ENCODE assay signal across 17 mouse cellular contexts in genomic region chr14:61232016-61232568, GRCm38 (mm10). TPM values are rescaled to one million over a fixed set of nuclear protein-coding genes. Genes with fewer than 3 reads are reported as not detected.
DNase-seq lines count a peak whose midpoint lies in the region; ATAC-seq lines count a peak whose summit lies in the region.
"Had no signal": no experiment of that assay in that cellular context is flagged by ENCODE, and none has a peak within 500 bp of the region (broad histone marks: within the 10 kb centered on the region; RNA-seq: fewer than 3 reads in every experiment).

No protein-coding gene starts in this region.

- WGBS in forebrain, embryonic 14.5 days: 65% methylated on average over 13 of the region's 13 CpGs
- 93% methylated on average over 13 of the region's 13 CpGs for WGBS in forebrain, embryonic 11.5 days
- 89% methylated on average over 13 of the region's 13 CpGs for WGBS in hindbrain, embryonic 11.5 days

- no peaks in the 10 kb centered on the region for H3K36me3 ChIP-seq in forebrain, embryonic 14.5 days (ENCODE audit: control insufficient read depth, insufficient read depth, low read length)
- H3K36me3 ChIP-seq in forebrain, embryonic 11.5 days (ENCODE audit: control insufficient read depth, insufficient read depth, low read length): no peaks in the 10 kb centered on the region
- no peaks in the 10 kb centered on the region for H3K36me3 ChIP-seq in hindbrain, embryonic 11.5 days (ENCODE audit: control insufficient read depth, insufficient read depth, low read length)
- H3K36me3 ChIP-seq: limb, embryonic 15.5 days had no signal

- H3K9me3 ChIP-seq in forebrain, embryonic 14.5 days (replicated peaks; ENCODE audit: control insufficient read depth, low read length): no peaks in the 10 kb centered on the region
- no peaks in the 10 kb centered on the region for H3K9me3 ChIP-seq in forebrain, embryonic 11.5 days (ENCODE audit: control insufficient read depth, low read length)
- no peaks in the 10 kb centered on the region for H3K9me3 ChIP-seq in hindbrain, embryonic 11.5 days (ENCODE audit: control insufficient read depth, low read length)
- H3K9me3 ChIP-seq: limb, embryonic 15.5 days had no signal

- DNase-seq in forebrain, embryonic 14.5 days (ENCODE audit: low spot score): peak; percentile 54
- DNase-seq in forebrain, embryonic 11.5 days (ENCODE audit: low spot score): no peak
- DNase-seq in left cerebral cortex, postnatal 14 days (ENCODE audit: low spot score in 2 of 2): peak; percentile 26 to 32
- DNase-seq in left cerebral cortex, adult 8-10 months (ENCODE audit: low spot score in 2 of 2): no peak
- DNase-seq in cerebellum, adult 9-10 months: peak; percentile 64
- peak; percentile 13 for DNase-seq in skeletal muscle tissue, adult 2 months (ENCODE audit: low read depth, low spot score)
- no peak for DNase-seq in Muller cell, postnatal 12 days (ENCODE audit: inconsistent ontology term)
- no peak for DNase-seq in hindbrain, embryonic 11.5 days (ENCODE audit: low spot score)
- DNase-seq: gastrocnemius, adult 2 months; heart, adult 2 months; heart, postnatal 14 days; lung, adult 18-20 months had no signal

- no peak overlapping the region for H3K4me3 ChIP-seq in forebrain, embryonic 14.5 days (ENCODE audit: low read depth, low read length)
- no peak overlapping the region for H3K4me3 ChIP-seq in forebrain, embryonic 11.5 days (ENCODE audit: low read depth, low read length)
- H3K4me3 ChIP-seq in hindbrain, embryonic 11.5 days (ENCODE audit: low read depth, low read length): no peak overlapping the region
- H3K4me3 ChIP-seq: erythroblast, embryonic 14.5 days; gastrocnemius, adult 2 months; heart, adult 2 months; limb, embryonic 15.5 days had no signal

- H3K27ac ChIP-seq in forebrain, embryonic 14.5 days (ENCODE audit: low read depth, low read length): no peak overlapping the region
- H3K27ac ChIP-seq in forebrain, embryonic 11.5 days (ENCODE audit: low read depth, low read length): no peak overlapping the region
- H3K27ac ChIP-seq in hindbrain, embryonic 11.5 days (ENCODE audit: low read depth, low read length): no peak overlapping the region
- H3K27ac ChIP-seq: gastrocnemius, adult 2 months; heart, adult 2 months; limb, embryonic 15.5 days had no signal

- H3K9ac ChIP-seq in forebrain, embryonic 14.5 days (ENCODE audit: low read length): no peak overlapping the region
- H3K9ac ChIP-seq in forebrain, embryonic 11.5 days (ENCODE audit: low read length): no peak overlapping the region
- no peak overlapping the region for H3K9ac ChIP-seq in hindbrain, embryonic 11.5 days (ENCODE audit: low read depth, low read length)
- H3K9ac ChIP-seq: limb, embryonic 15.5 days had no signal

- H3K27me3 ChIP-seq in forebrain, embryonic 14.5 days (replicated peaks; ENCODE audit: control insufficient read depth, insufficient read depth, low read length): no peaks in the 10 kb centered on the region
- no peaks in the 10 kb centered on the region for H3K27me3 ChIP-seq in forebrain, embryonic 11.5 days (ENCODE audit: control insufficient read depth, insufficient read depth, low read length)
- H3K27me3 ChIP-seq in hindbrain, embryonic 11.5 days (ENCODE audit: control insufficient read depth, insufficient read depth, low read length): no peaks in the 10 kb centered on the region
- H3K27me3 ChIP-seq: limb, embryonic 15.5 days had no signal

- no peaks in the 10 kb centered on the region; the same call in none of the 2 replicates for H3K4me1 ChIP-seq in forebrain, embryonic 14.5 days (ENCODE audit: control insufficient read depth, insufficient read depth, low read length)
- H3K4me1 ChIP-seq in forebrain, embryonic 11.5 days (replicated peaks; ENCODE audit: control insufficient read depth, insufficient read depth, low read length): no peaks in the 10 kb centered on the region
- H3K4me1 ChIP-seq in hindbrain, embryonic 11.5 days (replicated peaks; ENCODE audit: control insufficient read depth, insufficient read depth, low read length): no peaks in the 10 kb centered on the region
- H3K4me1 ChIP-seq: limb, embryonic 15.5 days had no signal

- no peak overlapping the region for H3K4me2 ChIP-seq in forebrain, embryonic 14.5 days (ENCODE audit: low read length)
- no peak overlapping the region for H3K4me2 ChIP-seq in forebrain, embryonic 11.5 days (ENCODE audit: low read depth, low read length, severe bottlenecking)
- no peak overlapping the region for H3K4me2 ChIP-seq in hindbrain, embryonic 11.5 days (replicated peaks; ENCODE audit: low read depth, low read length)
- H3K4me2 ChIP-seq: limb, embryonic 15.5 days had no signal

- ATAC-seq in forebrain, embryonic 14.5 days: no peak
- no peak for ATAC-seq in forebrain, embryonic 11.5 days (replicated peaks; ENCODE audit: low FRiP score)
- ATAC-seq in hindbrain, embryonic 11.5 days (ENCODE audit: low FRiP score): no peak

- intact Hi-C loops in left cerebral cortex, postnatal 14 days (cut with DNase I): no loop called here

RNA-seq across cellular contexts. Expression of gene Sgcg, which starts 26.2 kb away (rescaled TPM):
- 0.06 TPM in 1 of 2 replicates, not detected in the other for polyA plus RNA-seq in forebrain, embryonic 14.5 days (2014; fragmentation: Nextera tagmentation; extraction: Ambion mirVana)
- polyA plus RNA-seq in forebrain, embryonic 11.5 days (2014; fragmentation: Nextera tagmentation; extraction: Ambion mirVana): 0.13 TPM in 1 of 2 replicates, not detected in the other
- total RNA-seq in left cerebral cortex, postnatal 14 days (2021): not detected
- total RNA-seq in left cerebral cortex, adult 8-10 months (2022): under 1 TPM in 3 of 4 experiments, not detected in 1; 0.11 to 0.33 (median 0.21) TPM
- 0.19 and 0.61 TPM in 2 replicates for polyA plus RNA-seq in hindbrain, embryonic 11.5 days (2014; fragmentation: Nextera tagmentation; extraction: Ambion mirVana)
- total RNA-seq: megakaryocyte progenitor cell, adult 5-6 weeks; monocyte, adult 5-6 weeks; neutrophil, adult 5-6 weeks had no signal
- polyA plus RNA-seq: erythroblast, embryonic 14.5 days had no signal

Comparison
In these comparisons a context has a peak if more than half of its experiments do, and no peak if none do; other contexts are left out.
1. DNase-seq: peak in forebrain, embryonic 14.5 days (single experiment), left cerebral cortex, postnatal 14 days (2 of 2), cerebellum, adult 9-10 months (single experiment) and skeletal muscle tissue, adult 2 months (single experiment); none in forebrain, embryonic 11.5 days (single experiment), left cerebral cortex, adult 8-10 months (0 of 2), Muller cell, postnatal 12 days (single experiment) and hindbrain, embryonic 11.5 days (single experiment).